Mouse (Mus musculus) heart, adult 2 months (tissue): ENCODE data around the gene Specc1.

Source experiments
- CTCF ChIP-seq: fragments of 200-600 bp; IDR thresholded peaks from 2 replicates; pipeline ENCODE4 v1.8.1; 2022; ENCODE audit warnings: antibody characterized with exemption, mild to moderate bottlenecking, moderate library complexity
- EP300 ChIP-seq: fragments of 200-500 bp; IDR thresholded peaks from 2 replicates; pipeline ENCODE4 v1.6.1; 2011; ENCODE audit warnings: low read depth, low read length, control low read depth; ENCODE audit not compliant: insufficient read depth

DNA sequence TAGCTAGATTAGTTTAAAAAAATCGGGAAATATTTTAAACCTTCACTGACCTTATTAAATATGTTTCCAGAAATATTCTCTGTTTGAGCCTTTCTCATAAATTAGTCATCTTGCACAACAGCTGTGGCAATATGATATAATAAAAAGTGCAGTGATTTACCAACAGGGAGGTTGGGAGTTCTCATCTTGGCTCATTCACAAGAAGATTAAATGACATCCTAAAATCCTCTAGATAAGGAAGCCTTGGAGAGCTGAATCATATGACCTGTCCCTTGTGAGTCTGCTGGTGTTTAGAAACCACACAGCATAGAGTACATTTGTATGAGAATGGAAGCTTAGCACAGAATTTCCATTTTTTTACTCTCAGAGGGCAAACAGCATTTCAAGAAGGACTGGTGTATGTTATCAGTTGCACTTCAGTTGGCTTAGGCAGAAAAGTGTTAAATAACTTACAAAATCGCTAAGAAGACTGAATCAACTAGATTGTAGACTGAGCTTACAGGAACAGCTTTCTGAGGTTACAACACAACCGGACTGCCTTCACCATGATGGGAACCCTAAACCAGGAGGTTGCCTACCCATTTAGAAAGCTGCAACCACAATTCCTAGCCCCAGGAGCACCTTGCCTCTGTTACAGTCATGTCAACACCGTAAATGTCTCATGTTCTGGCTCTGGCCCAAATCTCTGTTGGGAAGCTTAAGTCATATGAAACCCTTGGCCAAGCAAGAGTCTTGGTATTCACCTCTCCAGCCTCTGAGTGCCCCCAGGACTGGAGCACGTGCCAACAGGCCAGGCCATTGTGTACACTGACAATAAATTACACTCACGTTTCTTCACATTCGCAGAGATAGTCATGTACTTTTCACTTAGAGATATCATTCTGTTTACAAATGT, 188.9 kb downstream of the Specc1 start:
- TF ChIP-seq CTCF (no peak), EP300 (no peak)
